Mouse (Mus musculus): ENCODE results near the gene Dock8.
"Not testable (repeated sequence)": the region's sequence is repeated elsewhere in the genome, so short reads cannot be mapped to it uniquely, and the experiment has no call there.

Dock8 gene

DNA sequence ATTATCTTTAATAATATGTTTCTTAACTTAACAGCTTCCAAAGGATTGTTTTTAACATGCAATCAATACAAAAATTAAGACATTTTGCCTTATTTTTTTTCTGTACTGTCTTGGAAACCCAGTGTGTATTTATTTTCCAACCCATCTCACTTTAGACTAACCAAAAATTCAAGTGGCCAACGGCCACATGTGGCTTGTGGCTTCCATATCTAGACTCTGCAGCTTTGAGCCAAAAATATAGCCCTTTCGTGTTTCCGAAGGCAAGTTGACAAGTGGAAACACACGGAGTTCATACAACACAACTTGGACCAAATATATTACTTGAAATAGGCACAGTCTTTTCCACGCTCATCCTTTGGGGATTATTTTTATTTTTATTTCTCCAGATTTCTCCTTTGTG is 773 bp upstream of the Dock8 start:
- no peak for DNase-seq (ENCODE audit: low spot score in 2 of 2)

DNA sequence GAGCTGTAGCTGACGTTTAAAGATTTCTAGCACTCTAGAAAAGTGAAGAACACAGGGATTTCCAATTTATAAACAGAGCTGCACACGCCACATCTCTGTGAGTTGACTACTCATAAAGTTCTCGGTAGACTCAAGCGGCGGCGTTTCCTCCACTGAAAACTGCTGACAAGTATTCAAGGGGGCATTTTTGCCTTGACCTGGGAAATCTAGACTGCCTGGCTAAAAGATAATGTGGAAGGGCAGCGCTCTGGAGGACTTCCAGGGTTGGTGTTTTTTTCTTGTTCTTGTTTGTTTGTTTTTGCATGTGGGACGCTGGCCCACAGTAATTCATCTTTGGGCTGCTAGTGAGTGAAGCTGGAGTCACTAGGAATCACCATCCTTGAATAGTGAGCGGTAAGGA is 819 bp downstream of the Dock8 start:
- DNase-seq (ENCODE audit: low spot score in 2 of 2) = no peak

- DNase-seq (ENCODE audit: low spot score in 2 of 2) = no peak
These were observed 2.7 kb downstream of the Dock8 start for GRCm38 (mm10) chr19:25002032-25002431.

DNA sequence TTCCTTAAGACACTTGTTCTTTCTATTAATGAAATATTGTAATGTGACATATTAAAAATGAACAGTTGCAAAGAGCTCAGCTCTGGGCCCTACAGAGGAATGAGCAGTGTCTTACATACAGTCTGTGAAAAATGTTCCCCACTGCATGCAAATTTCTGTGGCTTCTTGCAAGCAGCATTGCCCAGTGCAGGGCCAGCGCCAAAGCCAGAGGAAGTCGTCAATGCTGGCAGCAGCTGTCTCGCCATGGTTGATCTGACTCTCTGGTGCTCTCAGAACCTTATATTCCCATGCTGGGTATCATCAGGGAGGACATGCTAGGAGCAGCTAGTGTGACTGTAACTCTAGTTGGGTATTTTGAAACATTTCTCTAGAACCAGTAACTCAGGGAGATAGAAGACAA is 3.5 kb downstream of the Dock8 start:
- DNase-seq (ENCODE audit: low spot score in 2 of 2) = no peak

GRCm38 (mm10) chr19:25003810-25004209 is 4.5 kb downstream of the Dock8 start:
- DNase-seq (ENCODE audit: low spot score in 2 of 2) = no peak

DNA sequence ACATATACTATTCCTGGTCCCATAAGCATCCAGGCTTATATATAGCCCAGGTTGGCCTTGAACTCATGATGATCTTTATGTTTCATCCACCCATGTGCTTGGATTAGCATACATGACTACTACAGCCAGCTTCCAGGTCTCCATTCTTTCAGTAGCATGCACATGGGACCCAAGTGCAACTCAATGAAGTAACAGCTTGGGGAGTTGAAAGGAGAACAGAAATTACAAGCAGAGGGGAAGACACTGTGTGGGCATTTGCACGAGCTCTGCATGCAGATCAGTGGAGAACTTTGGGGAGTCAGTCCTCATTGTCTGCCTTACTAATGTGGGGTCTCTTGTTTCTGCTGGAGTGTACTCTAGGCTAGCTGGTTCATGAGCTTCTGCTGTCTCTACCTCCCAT is 7.4 kb downstream of the Dock8 start:
- DNase-seq (ENCODE audit: low spot score in 2 of 2) = no peak

- no peak for DNase-seq (ENCODE audit: low spot score in 2 of 2)
These were observed 9.2 kb downstream of the Dock8 start for GRCm38 (mm10) chr19:25008509-25008908.

DNA sequence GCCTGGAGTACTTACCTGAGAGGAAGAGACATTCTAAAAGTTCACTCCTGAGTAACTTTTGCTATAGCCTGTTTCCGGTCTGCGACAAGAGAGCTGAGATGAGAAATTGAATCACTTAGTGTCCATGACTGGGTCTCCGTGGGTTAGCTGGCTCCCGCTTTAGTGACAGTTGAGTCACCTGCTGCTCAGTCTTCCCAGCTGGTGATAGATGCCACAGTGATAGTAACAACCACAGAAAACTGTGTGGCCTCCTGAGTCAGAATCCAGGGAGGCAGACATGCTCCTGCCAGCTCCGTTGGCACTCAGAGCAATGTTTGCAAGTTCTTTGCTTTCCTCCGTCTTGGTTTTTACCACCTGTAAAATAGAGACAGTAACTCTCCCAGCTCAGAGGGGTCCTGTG is 23.4 kb downstream of the Dock8 start:
- DNase-seq (ENCODE audit: low spot score in 2 of 2) = no peak

GRCm38 (mm10) chr19:25031765-25032164 is 32.4 kb downstream of the Dock8 start:
- DNase-seq (ENCODE audit: low spot score in 2 of 2) = no peak

DNA sequence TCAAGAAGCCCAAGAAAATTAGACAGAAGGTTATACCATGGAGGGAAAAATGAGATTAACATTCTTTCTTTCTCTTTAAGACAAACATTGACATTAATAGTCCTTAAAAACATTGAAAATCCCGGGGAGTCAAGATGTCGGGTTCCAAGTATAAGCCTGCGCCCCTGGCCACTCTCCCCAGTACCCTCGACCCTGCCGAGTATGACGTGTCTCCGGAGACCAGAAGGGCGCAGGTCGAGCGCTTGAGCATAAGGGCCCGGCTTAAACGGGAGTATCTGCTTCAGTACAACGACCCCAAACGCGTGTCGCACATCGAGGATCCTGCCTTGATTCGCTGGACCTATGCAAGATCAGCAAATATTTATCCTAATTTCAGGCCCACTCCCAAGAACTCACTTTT is 33.7 kb downstream of the Dock8 start:
- DNase-seq (ENCODE audit: low spot score in 2 of 2) = not testable (repeated sequence)

DNA sequence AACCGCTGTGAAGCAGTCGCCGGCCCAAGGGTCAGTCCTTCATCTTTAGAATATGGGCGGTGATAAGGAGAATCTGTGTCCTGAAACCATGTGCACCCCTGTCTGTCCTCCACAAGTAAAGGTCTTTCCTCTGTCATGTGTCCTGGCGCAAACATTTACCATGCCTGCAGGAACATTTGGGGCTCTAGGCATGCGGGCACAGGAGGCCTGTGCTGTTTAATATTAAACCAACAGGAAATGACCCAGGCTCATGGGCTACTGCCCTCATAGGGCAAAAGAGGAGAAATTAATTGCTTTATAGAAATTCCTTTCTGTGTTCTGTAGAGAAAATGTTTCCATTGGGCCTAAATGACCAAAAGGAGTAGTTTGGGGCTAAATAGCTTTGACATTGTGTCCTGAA is 36.5 kb downstream of the Dock8 start:
- no peak for DNase-seq (ENCODE audit: low spot score in 2 of 2)

GRCm38 (mm10) chr19:25036784-25037183 is 37.5 kb downstream of the Dock8 start:
- DNase-seq (ENCODE audit: low spot score in 2 of 2) = no peak

- no peak for DNase-seq (ENCODE audit: low spot score in 2 of 2)
These were observed 37.9 kb downstream of the Dock8 start for GRCm38 (mm10) chr19:25037249-25037648.

DNA sequence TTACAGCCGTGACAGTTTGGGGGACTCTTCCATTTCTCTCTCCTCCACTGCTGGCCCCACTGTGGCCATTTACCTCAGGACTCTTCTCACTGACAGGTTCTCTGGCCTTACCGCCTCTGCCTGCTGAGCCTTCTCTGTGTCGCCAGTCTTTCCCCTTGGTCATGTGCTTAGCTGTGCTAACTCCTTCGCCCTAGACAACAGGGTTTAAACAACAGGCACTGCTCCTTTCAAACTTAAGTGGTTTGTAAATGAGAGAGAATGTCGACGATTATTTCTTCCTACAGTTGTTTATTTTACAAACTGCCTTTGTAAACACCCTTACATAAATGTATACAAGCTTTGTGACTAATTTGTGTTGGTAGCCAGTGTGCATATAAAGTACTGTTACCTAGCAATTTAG is 39.0 kb downstream of the Dock8 start:
- DNase-seq (ENCODE audit: low spot score in 2 of 2) = no peak

GRCm38 (mm10) chr19:25041209-25041608 is 41.9 kb downstream of the Dock8 start:
- no peak for DNase-seq (ENCODE audit: low spot score in 2 of 2)

GRCm38 (mm10) chr19:25042973-25043372 is 43.6 kb downstream of the Dock8 start:
- no peak for DNase-seq (ENCODE audit: low spot score in 2 of 2)

DNA sequence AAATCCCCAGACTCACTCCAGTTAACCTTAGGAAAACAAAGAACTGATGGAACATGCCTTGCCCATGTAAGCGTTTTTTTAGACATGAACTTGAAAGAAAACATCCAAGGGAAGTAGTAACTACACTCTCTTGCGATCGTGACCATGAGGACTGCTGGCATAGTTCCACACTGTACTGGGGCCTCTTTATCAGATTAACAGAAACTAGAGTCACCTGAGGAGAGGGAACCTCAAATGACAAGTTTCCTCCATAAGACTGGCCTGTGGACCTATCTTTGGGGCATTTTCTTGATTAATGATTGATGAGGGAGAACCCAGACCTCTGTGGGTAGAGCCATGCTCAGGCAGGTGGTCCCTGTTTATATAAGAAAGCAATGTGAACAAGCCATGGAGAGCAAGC is 44.7 kb downstream of the Dock8 start:
- no peak for DNase-seq (ENCODE audit: low spot score in 2 of 2)

- no peak for DNase-seq (ENCODE audit: low spot score in 2 of 2)
These were observed 53.0 kb downstream of the Dock8 start for GRCm38 (mm10) chr19:25052355-25052754.

GRCm38 (mm10) chr19:25053152-25053551 is 53.8 kb downstream of the Dock8 start:
- no peak for DNase-seq (ENCODE audit: low spot score in 2 of 2)

- no peak for DNase-seq (ENCODE audit: low spot score in 2 of 2)
These were observed 55.7 kb downstream of the Dock8 start for GRCm38 (mm10) chr19:25055025-25055424.

DNA sequence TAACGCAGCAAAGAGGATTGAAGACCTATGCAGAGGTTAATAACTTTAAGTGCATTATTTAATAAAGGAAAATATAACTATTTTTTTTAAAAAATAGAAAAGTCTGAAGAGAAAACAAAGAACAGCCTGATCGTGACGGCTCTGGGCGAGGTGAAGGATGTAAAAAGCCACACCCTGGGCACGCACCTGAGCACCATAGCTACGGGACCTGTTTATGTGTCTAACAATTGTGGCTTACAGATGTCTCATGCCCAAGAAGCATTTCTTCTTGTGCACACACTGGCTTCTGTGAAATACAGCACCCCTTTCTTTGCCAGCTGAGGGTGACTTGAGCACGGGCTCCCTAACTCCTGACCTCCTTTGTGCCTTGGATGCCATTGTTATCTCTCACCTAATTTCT is 56.2 kb downstream of the Dock8 start:
- no peak for DNase-seq (ENCODE audit: low spot score in 2 of 2)

DNA sequence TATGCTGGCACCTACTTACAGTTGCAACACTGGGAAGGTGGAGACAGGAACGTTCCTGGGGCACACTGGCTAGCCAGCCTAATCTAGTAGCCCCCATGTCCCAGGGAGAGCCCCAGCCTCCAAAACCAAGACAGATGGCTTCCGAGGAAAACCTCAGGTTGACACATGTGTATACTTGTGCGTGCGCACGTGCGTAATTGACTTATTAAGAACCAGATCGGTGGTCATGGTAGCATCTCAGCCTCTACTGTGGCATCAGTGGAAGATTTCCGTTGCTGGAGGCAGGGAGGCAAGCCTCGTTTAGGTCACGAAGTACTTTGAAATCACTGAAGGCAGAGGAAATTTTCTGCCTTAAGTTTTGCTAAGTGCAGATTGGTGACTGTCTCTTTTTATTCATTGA is 56.9 kb downstream of the Dock8 start:
- DNase-seq (ENCODE audit: low spot score in 2 of 2) = no peak

GRCm38 (mm10) chr19:25057826-25058225 is 58.5 kb downstream of the Dock8 start:
- DNase-seq (ENCODE audit: low spot score in 2 of 2) = no peak

- DNase-seq (ENCODE audit: low spot score in 2 of 2) = no peak
These were observed 60.6 kb downstream of the Dock8 start for GRCm38 (mm10) chr19:25059847-25060364.

GRCm38 (mm10) chr19:25060375-25060774 is 61.0 kb downstream of the Dock8 start:
- DNase-seq (ENCODE audit: low spot score in 2 of 2) = no peak

All from frontal cortex, postnatal 25 days (tissue).